Mouse (Mus musculus) cerebellum, adult 2 months (tissue): ENCODE measurements around the gene Omd.

Experiments
- CTCF ChIP-seq: fragments of 200-500 bp; IDR thresholded peaks from 2 replicates; pipeline ENCODE4 v1.5.1; 2011; ENCODE audit warnings: low read depth, mild to moderate bottlenecking, control low read depth, low read length, moderate library complexity, borderline replicate concordance; ENCODE audit not compliant: insufficient read depth
- POLR2A ChIP-seq: fragments of 200-500 bp; IDR thresholded peaks from 2 replicates; pipeline ENCODE4 v1.6.1; 2011; ENCODE audit warnings: low read length, control low read depth, borderline replicate concordance; ENCODE audit not compliant: insufficient read depth

DNA sequence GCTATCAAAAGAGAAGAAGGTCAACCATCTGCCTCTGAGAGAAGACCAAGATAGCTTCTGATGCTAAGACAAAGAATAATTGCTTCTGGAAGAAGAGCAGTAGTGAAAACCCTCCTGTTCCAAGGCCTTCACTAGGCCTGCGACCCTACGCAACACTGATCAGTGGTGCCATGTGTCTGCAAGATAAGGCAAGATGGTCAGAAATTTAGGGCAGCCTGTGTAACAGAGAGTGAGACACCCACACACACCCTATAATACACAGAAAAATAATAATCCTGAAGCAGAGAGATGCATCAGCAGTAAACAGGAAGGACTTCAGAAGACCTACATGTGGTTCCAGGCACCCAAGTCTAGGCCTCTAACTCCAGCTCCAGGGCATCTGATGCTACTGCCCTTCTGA, 57.7 kb downstream of the Omd start:
- TF ChIP-seq CTCF (no peak), POLR2A (no peak)
